Mouse (Mus musculus) adrenal gland, postnatal 36 days (tissue): ENCODE measurements around the gene Olfr1128. TPM values are rescaled to one million over a fixed set of nuclear protein-coding genes. Genes with fewer than 3 reads are reported as not detected.
"Not testable (repeated sequence)": the region's sequence is repeated elsewhere in the genome, so short reads cannot be mapped to it uniquely, and the experiment has no call there.

Source experiments
- DNase-seq, 2 experiments: peaks; one replicate each; pipeline ENCODE4 v3.0.0; 2021; ENCODE audit warnings: mixed read lengths in 1 of 2
- long read RNA-seq, 2 experiments: library from polyadenylated mRNA; stranded (forward); transcript quantifications; one replicate each; pipeline ENCODE4 v2.0.0; 2021; ENCODE audit warnings: borderline sequencing depth in 2 of 2
- total RNA-seq, 2 experiments: library from RNA; stranded (reverse); gene quantifications; 2 replicates each; pipeline ENCODE4 v1.2.3; 2021

The Olfr1128 gene
- not detected for total RNA-seq
- long read RNA-seq, experiment 1: 0 reads
- long read RNA-seq, experiment 2: 0 reads

GRCm38 (mm10) chr2:87545442-87545841 lies at the start of gene Olfr1128:
Gene Olfr1128 (minus strand): TSS chr2:87545542.
- no peak for DNase-seq

GRCm38 (mm10) chr2:87573602-87574001 lies 28.3 kb upstream of the Olfr1128 start, which contains the start of gene Olfr1129:
Gene Olfr1129 (plus strand): TSS chr2:87573902.
- DNase-seq: not testable (repeated sequence)

- no peak for DNase-seq
Observed at GRCm38 (mm10) chr2:87534826-87535225, 10.5 kb downstream of the Olfr1128 start.

- no peak for DNase-seq
Observed at GRCm38 (mm10) chr2:87531496-87531895, 13.8 kb downstream of the Olfr1128 start, which contains the start of gene Olfr153. Gene Olfr153 (plus strand): TSS chr2:87531796.

GRCm38 (mm10) chr2:87525899-87526616 lies 19.3 kb downstream of the Olfr1128 start:
- not testable (repeated sequence) for DNase-seq

GRCm38 (mm10) chr2:87520651-87521050 lies 24.7 kb downstream of the Olfr1128 start:
- DNase-seq: no peak

- DNase-seq: no peak
Observed at GRCm38 (mm10) chr2:87516581-87516980, 28.8 kb downstream of the Olfr1128 start.

- DNase-seq: no peak
Observed at GRCm38 (mm10) chr2:87515457-87516060, 29.8 kb downstream of the Olfr1128 start.

GRCm38 (mm10) chr2:87515046-87515445 lies 30.3 kb downstream of the Olfr1128 start:
- DNase-seq: no peak

GRCm38 (mm10) chr2:87506265-87506664 lies 39.1 kb downstream of the Olfr1128 start, which contains the start of gene Pramel6:
Gene Pramel6 (plus strand): TSS chr2:87506565.
- no peak for DNase-seq

GRCm38 (mm10) chr2:87496993-87497392 lies 48.3 kb downstream of the Olfr1128 start, which contains the start of gene Pramel7:
Gene Pramel7 (minus strand): TSS chr2:87497093.
- DNase-seq: not testable (repeated sequence)

Other genes with a start within 250 kb of the Olfr1128 start
- gene Olfr1118, start 238.0 kb downstream of the Olfr1128 start, total RNA-seq: not detected
- not detected for gene Olfr1120, start 190.7 kb downstream of the Olfr1128 start, total RNA-seq
- not detected for gene Olfr1121, start 175.6 kb downstream of the Olfr1128 start, total RNA-seq
- gene Olfr1122, start 159.7 kb downstream of the Olfr1128 start, total RNA-seq: under 1 TPM in 1 of 2 experiments, not detected in 1; 0.07 TPM
- not detected for gene Olfr1123, start 128.9 kb downstream of the Olfr1128 start, total RNA-seq
- not detected for gene Olfr1124, start 115.3 kb downstream of the Olfr1128 start, total RNA-seq
- not detected for gene Olfr1126, start 91.6 kb downstream of the Olfr1128 start, total RNA-seq
- not detected for gene Pramel7, start 48.4 kb downstream of the Olfr1128 start, total RNA-seq
- gene Pramel6, start 39.0 kb downstream of the Olfr1128 start, total RNA-seq: not detected
- gene Olfr153, start 13.7 kb downstream of the Olfr1128 start, total RNA-seq: not detected
- not detected for gene Olfr1129, start 28.4 kb upstream of the Olfr1128 start, total RNA-seq
- not detected for gene Olfr1130, start 60.7 kb upstream of the Olfr1128 start, total RNA-seq
- not detected for gene Olfr1131, start 81.6 kb upstream of the Olfr1128 start, total RNA-seq
- not detected for gene Olfr1132, start 92.0 kb upstream of the Olfr1128 start, total RNA-seq
- gene Olfr1133, start 101.8 kb upstream of the Olfr1128 start, total RNA-seq: not detected
- not detected for gene Olfr1134, start 112.9 kb upstream of the Olfr1128 start, total RNA-seq
- gene Olfr1135, start 128.1 kb upstream of the Olfr1128 start, total RNA-seq: not detected
- not detected for gene Olfr1136, start 148.4 kb upstream of the Olfr1128 start, total RNA-seq
- not detected for gene Olfr1137, start 167.6 kb upstream of the Olfr1128 start, total RNA-seq
- gene Olfr1138, start 194.4 kb upstream of the Olfr1128 start, total RNA-seq: not detected
- not detected for gene Olfr1140, start 198.2 kb upstream of the Olfr1128 start, total RNA-seq
- not detected for gene Olfr1141, start 208.4 kb upstream of the Olfr1128 start, total RNA-seq
- gene Olfr152, start 233.9 kb upstream of the Olfr1128 start, total RNA-seq: not detected